Mouse (Mus musculus): ENCODE results near the gene Lrcol1.

The Lrcol1 gene

GRCm38 (mm10) chr5:110344524-110344923 lies at the start of gene Lrcol1:
Gene Lrcol1 (plus strand): TSS chr5:110344730.
- no peak for DNase-seq (ENCODE audit: low spot score in 2 of 2)

- no peak for DNase-seq (ENCODE audit: low spot score in 2 of 2)
Measured at GRCm38 (mm10) chr5:110296637-110297036, 47.9 kb upstream of the Lrcol1 start.

- no peak for DNase-seq (ENCODE audit: low spot score in 2 of 2)
Measured at GRCm38 (mm10) chr5:110300591-110300990, 43.9 kb upstream of the Lrcol1 start.

GRCm38 (mm10) chr5:110308861-110309260 lies 35.7 kb upstream of the Lrcol1 start:
- no peak for DNase-seq (ENCODE audit: low spot score in 2 of 2)

- no peak for DNase-seq (ENCODE audit: low spot score in 2 of 2)
Measured at GRCm38 (mm10) chr5:110313127-110313526, 31.4 kb upstream of the Lrcol1 start.

GRCm38 (mm10) chr5:110330508-110330907 lies 14.0 kb upstream of the Lrcol1 start:
- no peak for DNase-seq (ENCODE audit: low spot score in 2 of 2)

GRCm38 (mm10) chr5:110338792-110339191 lies 5.7 kb upstream of the Lrcol1 start:
- no peak for DNase-seq (ENCODE audit: low spot score in 2 of 2)

GRCm38 (mm10) chr5:110342648-110343284 lies 1.8 kb upstream of the Lrcol1 start, which contains the start of gene P2rx2:
Gene P2rx2 (minus strand): TSS chr5:110343212.
- peak; percentile 52 to 58 for DNase-seq (ENCODE audit: low spot score in 2 of 2)

GRCm38 (mm10) chr5:110345553-110345952 lies 1.0 kb downstream of the Lrcol1 start:
- no peak for DNase-seq (ENCODE audit: low spot score in 2 of 2)

GRCm38 (mm10) chr5:110347006-110347405 lies 2.5 kb downstream of the Lrcol1 start:
- DNase-seq (ENCODE audit: low spot score in 2 of 2) = no peak

- DNase-seq (ENCODE audit: low spot score in 2 of 2) = peak in 1 of 2 experiments; percentile 32
Measured at GRCm38 (mm10) chr5:110354716-110355115, 10.2 kb downstream of the Lrcol1 start.

GRCm38 (mm10) chr5:110357531-110358179 lies 13.1 kb downstream of the Lrcol1 start:
- DNase-seq (ENCODE audit: low spot score in 2 of 2) = peak; percentile 48 to 75

GRCm38 (mm10) chr5:110361465-110361864 lies 16.9 kb downstream of the Lrcol1 start:
- no peak for DNase-seq (ENCODE audit: low spot score in 2 of 2)

- DNase-seq (ENCODE audit: low spot score in 2 of 2) = no peak
Measured at GRCm38 (mm10) chr5:110362813-110363178, 18.3 kb downstream of the Lrcol1 start.

GRCm38 (mm10) chr5:110363179-110363821 lies 18.8 kb downstream of the Lrcol1 start:
- peak; percentile 55 to 71 for DNase-seq (ENCODE audit: low spot score in 2 of 2)

- no peak for DNase-seq (ENCODE audit: low spot score in 2 of 2)
Measured at GRCm38 (mm10) chr5:110363822-110364545, 19.5 kb downstream of the Lrcol1 start.

GRCm38 (mm10) chr5:110376802-110377433 lies 32.4 kb downstream of the Lrcol1 start:
- peak; percentile 49 to 65 for DNase-seq (ENCODE audit: low spot score in 2 of 2)

- DNase-seq (ENCODE audit: low spot score in 2 of 2) = no peak
Measured at GRCm38 (mm10) chr5:110378181-110378583, 33.7 kb downstream of the Lrcol1 start.

GRCm38 (mm10) chr5:110379086-110379485 lies 34.6 kb downstream of the Lrcol1 start:
- DNase-seq (ENCODE audit: low spot score in 2 of 2) = no peak

GRCm38 (mm10) chr5:110379823-110380222 lies 35.3 kb downstream of the Lrcol1 start:
- DNase-seq (ENCODE audit: low spot score in 2 of 2) = no peak

GRCm38 (mm10) chr5:110384491-110384890 lies 40.0 kb downstream of the Lrcol1 start:
- DNase-seq (ENCODE audit: low spot score in 2 of 2) = no peak

- DNase-seq (ENCODE audit: low spot score in 2 of 2) = no peak
Measured at GRCm38 (mm10) chr5:110385263-110385662, 40.7 kb downstream of the Lrcol1 start.

Measured in urinary bladder, adult 18-20 months (tissue).